Mouse (Mus musculus): Measurements from ENCODE around the gene Aplp1.
A peak's percentile ranks its signal among the peaks of the same experiment; 100 is the strongest.
"Not testable (repeated sequence)": the region's sequence is repeated elsewhere in the genome, so short reads cannot be mapped to it uniquely, and the experiment has no call there.

Gene Aplp1

DNA sequence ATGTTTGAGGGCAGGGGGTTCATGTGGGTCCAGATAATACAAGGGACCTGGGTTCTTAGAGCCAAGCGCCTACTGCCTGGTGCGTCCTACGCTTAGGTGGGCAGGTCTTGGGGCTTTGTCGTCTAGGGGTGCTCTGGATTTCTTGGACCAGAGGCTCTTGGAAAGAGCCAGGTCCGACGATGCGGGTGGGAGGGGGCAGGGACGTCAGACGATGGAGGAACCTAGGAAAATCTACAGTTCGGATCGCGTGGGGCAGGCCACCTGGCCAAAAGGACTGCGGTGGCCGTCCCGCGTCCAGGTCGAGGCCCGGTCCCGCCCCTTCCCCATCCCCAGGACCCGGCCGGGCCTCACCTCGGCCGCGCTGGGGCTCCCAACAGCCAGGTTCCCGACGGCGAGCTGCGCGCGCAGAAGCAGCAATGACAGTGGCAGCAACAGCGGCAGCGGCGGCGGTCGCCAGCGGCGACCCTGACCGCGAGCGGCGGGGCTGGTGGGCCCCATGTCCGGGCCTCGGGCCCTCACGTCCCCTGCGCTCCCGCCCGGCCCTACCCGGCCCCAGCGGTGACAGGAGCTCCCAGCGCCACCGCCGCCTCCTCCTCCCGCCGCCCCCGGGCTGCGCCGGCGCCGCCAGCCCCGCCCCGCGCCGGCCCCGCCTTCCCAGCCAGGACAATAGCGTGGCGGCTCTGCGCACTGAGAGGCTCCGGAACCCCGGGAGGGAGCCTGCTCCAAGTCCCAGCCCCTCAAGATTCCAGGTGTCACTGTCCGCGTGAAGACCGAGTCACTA is at the start of gene Aplp1:
Gene Aplp1, minus strand, starts transcription at position 565 of the 781 bp plus-strand sequence.
- peak; percentile 59 for DNase-seq

DNA sequence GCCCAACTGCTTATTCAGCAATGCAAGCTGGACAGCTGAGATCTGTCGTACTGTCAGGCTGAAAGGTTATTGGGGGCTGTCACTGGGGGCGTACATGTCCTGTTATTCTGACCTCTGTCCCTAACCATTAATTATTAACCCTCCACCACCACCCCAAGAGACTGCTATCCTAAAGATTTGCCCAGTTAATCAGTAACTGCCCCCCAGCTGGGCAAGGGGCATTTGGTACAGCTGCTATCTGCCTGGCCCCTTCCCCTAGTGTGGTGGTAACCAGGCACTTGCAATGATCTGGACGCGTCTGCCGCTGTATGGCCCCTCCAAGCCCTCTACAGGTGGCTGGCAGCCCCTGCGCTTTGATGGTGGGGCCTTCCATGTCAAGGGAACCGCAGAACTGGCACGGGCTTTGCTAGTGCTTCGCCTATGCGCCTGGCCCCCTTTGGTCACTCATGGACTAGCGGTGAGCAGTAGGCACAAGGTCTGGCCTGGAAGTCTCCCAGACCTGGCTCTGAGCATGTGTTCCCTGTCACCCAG is 48.1 kb upstream of the Aplp1 start, which contains the start of gene Prodh2:
Gene Prodh2, plus strand, starts transcription at position 222 of the 531 bp plus-strand sequence.
- no peak for DNase-seq

DNA sequence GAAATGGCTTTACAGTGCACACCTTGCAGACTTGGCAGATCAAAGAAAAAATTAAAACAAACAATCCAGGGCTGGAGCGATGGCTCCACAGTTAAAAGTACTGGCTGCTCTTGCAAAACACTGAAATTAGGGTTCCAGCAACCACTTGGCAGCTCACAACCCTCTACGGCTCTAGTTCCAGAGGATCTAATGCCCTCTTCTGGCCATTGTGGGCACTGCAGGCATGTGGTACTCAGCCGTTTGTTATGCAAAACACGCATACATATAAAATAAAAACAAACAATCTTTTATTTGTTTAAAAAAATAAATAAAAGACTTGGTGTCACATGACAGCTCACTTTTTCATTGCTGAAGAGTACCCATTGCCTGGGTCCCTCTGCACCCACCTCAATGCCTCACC is 47.4 kb upstream of the Aplp1 start:
- DNase-seq = peak; percentile 85

GRCm38 (mm10) chr7:30490957-30491307 is 45.6 kb upstream of the Aplp1 start:
- DNase-seq = no peak

- DNase-seq = peak; percentile 36
Observed at GRCm38 (mm10) chr7:30490251-30490956, 45.1 kb upstream of the Aplp1 start.

- DNase-seq = peak; percentile 33
Observed at GRCm38 (mm10) chr7:30484250-30484649, 38.9 kb upstream of the Aplp1 start.

DNA sequence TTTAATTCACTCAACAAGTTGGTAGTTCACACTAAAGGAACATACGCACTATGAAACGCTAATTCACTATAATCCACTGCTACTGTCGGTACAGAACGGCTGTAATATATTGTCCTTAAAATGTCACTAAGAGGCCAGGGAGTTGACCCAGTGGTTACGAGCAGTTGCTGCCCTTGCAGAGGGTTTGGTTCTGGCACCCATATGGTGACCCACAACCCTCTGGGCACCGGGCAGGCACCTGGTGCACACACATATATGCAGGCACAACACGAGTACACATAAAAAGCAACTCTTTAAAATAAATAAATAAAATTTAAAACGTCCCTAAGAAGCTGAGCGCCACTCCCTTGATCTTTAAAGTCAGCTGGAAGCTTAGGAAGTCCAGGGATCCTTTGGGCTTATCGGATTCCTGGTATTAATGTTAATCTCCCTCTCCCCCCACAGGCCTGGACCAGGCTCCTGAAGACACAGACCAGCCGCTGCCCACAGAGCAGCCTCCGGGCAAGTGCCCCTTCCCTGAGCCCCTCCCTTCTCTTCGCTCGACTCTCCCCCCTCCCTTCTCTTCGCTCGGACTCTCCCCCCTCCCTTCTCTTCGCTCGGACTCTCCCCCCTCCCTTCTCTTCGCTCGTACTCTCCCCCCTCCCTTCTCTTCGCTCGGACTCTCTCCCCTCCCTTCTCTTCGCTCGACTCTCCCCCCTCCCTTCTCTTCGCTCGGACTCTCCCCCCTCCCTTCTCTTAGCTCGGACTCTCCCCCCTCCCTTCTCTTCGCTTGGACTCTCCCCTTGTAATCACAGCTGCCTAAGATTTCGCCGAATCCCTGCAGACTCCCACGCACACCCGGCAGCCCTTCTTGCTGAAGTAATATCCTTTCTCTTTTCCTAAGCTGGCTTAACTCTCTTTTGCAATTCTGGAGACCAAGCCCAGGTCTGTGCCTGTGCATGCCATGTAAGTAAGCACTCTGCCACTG is 32.4 kb upstream of the Aplp1 start:
- DNase-seq = no peak

- DNase-seq = not testable (repeated sequence)
Observed at GRCm38 (mm10) chr7:30476136-30476535, 30.8 kb upstream of the Aplp1 start.

DNA sequence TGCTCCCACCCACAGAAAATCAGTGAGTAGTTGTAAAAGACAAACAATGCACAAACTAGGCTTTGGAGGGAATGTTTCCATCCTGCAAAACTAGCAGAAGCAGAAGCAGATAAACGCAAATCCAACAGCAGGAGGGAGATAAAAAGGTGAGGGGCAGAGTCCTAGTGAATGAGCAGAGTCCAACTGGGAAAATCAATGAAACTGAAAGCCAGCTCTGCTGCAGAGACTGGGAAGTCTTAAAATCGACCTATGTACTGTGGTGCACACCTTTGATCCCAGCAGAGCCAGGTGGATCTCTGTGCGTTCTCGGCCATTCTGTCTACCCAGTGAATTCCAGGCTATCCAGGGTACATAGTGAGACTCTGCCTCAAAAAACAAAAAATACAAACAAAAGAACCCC is 29.7 kb upstream of the Aplp1 start:
- DNase-seq = no peak

- DNase-seq = peak; percentile 52
Observed at GRCm38 (mm10) chr7:30472411-30472810, 27.1 kb upstream of the Aplp1 start.

DNA sequence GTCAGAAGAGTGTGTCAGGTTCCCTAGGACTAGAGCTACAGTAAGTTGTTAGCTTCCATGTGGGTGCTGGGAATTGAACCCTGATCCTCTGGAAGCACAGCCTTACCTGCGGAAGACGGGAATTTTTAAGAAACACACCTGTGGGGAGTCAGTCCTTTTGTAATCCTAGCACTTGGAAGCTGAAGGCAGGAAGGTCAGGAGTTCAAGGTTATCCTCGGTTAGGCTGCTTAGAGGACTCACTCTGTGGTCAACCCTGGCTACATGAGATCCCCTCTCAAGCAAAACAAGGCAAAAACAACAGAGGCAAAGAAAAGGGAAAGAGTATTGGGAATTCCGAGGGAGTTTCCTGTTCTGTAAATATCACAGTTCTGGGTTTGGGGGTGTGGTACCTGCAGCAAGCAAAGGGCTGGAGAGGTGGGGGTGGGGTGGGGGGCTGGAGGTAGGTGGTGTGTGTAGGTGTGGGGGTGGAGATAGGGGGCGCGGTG is 19.5 kb upstream of the Aplp1 start:
- no peak for DNase-seq

GRCm38 (mm10) chr7:30463996-30464395 is 18.7 kb upstream of the Aplp1 start:
- DNase-seq = no peak

GRCm38 (mm10) chr7:30463568-30463967 is 18.2 kb upstream of the Aplp1 start:
- no peak for DNase-seq

- no peak for DNase-seq
Observed at GRCm38 (mm10) chr7:30459484-30459883, 14.1 kb upstream of the Aplp1 start.

DNA sequence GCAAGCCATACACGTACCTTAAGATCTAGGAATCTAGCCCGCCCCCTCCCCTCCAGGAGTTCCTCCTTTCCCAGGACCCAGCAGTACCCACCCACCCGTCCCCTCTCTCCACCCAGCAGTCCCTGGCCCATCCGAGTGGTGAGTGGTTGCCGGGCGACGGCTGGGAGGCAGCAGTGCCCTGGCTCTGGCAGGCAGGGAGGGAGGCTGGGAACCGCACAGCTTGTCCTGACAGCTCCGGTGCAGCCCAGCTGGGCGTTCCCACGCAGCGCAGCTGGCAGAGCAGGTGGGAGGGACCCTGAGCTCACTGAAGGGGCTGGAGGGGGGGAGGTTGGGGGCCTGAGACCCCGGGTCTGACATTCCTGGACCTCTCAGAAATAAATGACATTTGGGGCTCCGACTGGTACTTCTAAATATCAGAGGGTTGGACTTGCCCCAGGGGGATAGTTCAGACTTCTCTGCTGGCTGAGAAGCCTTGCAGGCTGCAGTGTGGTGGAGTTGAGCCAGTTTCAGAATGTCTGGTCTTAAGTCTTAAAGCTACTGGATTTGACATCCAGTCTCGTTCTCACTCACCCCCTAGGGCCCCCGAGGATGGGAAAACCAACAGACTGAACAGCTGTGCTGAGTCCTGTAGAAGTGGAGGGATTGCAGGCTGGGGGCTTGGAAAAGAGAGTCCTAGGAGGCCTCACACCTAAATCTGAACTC is 12.4 kb upstream of the Aplp1 start, which contains the start of the genes Kirrel2 and Nphs1:
Gene Kirrel2, minus strand, starts transcription at position 62 of the 702 bp plus-strand sequence.
Gene Nphs1, plus strand, starts transcription at position 687 of the 702 bp plus-strand sequence.
- no peak for DNase-seq

GRCm38 (mm10) chr7:30456911-30457628 is 11.7 kb upstream of the Aplp1 start:
- no peak for DNase-seq

- no peak for DNase-seq
Observed at GRCm38 (mm10) chr7:30456487-30456886, 11.2 kb upstream of the Aplp1 start.

GRCm38 (mm10) chr7:30454259-30454658 is 8.9 kb upstream of the Aplp1 start:
- DNase-seq = no peak

DNA sequence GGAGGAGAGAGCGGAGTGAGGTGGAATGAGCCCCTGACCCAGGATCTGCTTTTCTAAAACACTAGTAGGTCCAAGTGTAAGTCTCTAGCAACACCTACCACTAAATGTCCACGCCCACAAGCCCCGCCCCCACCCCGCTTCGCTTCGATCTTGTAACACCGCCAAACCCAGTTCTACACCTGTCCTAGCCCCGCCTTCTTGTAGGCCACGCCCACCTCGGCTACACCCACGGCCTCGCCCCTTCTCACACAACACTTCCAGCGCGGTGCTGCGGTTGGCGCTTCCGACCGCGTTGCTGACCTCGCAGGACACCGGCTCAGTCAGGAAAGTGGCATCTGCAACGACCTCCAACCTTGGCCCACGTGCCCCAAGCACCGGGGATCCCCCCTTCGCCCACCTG is 8.4 kb upstream of the Aplp1 start:
- DNase-seq = peak; percentile 41

- no peak for DNase-seq
Observed at GRCm38 (mm10) chr7:30453327-30453726, 8.0 kb upstream of the Aplp1 start.

GRCm38 (mm10) chr7:30450241-30450640 is 4.9 kb upstream of the Aplp1 start:
- no peak for DNase-seq
